Mouse (Mus musculus) ES-Bruce4 (cell line): ENCODE results near the gene Galnt16. TPM values are rescaled to one million over a fixed set of nuclear protein-coding genes. Genes with fewer than 3 reads are reported as not detected.
A peak's percentile ranks its signal among the peaks of the same experiment; 100 is the strongest.

ENCODE experiments used
- H3K27ac ChIP-seq: 2 replicates; pipeline ENCODE4 v1.5.1; 2012; ENCODE audit warnings: low read length, inconsistent platforms; ENCODE audit not compliant: insufficient read depth
- H3K27me3 ChIP-seq: 2 replicates; pipeline ENCODE4 v1.6.1; 2012; ENCODE audit warnings: mild to moderate bottlenecking, low read length, inconsistent platforms; ENCODE audit not compliant: control insufficient read depth, poor library complexity, insufficient read depth, severe bottlenecking
- H3K36me3 ChIP-seq: 2 replicates; pipeline ENCODE4 v1.6.1; 2012; ENCODE audit warnings: inconsistent platforms, mild to moderate bottlenecking, low read length, moderate library complexity; ENCODE audit not compliant: control insufficient read depth, poor library complexity, insufficient read depth, severe bottlenecking
- H3K4me1 ChIP-seq: one replicate; pipeline ENCODE4 v1.8.1; 2011; ENCODE audit warnings: low read length; ENCODE audit not compliant: control insufficient read depth, insufficient read depth
- H3K4me3 ChIP-seq: 2 replicates; pipeline ENCODE4 v1.5.1; 2011; ENCODE audit warnings: low read depth, mild to moderate bottlenecking, low read length
- H3K9ac ChIP-seq: 2 replicates; pipeline ENCODE4 v1.6.1; 2012; ENCODE audit warnings: low read depth, mild to moderate bottlenecking, inconsistent platforms; ENCODE audit not compliant: poor library complexity, severe bottlenecking
- H3K9me3 ChIP-seq: replicated peaks from 2 replicates; pipeline ENCODE4 v1.6.1; 2012; ENCODE audit warnings: mild to moderate bottlenecking, low read length, inconsistent platforms; ENCODE audit not compliant: control insufficient read depth, poor library complexity, insufficient read depth, severe bottlenecking
- CTCF ChIP-seq: IDR thresholded peaks from one replicate; pipeline ENCODE4 v1.8.1; 2011; ENCODE audit warnings: low read depth, low read length
- EP300 ChIP-seq: IDR thresholded peaks from 2 replicates; pipeline ENCODE4 v1.6.1; 2011; ENCODE audit warnings: low read depth, low read length; ENCODE audit not compliant: insufficient read depth
- POLR2A ChIP-seq: IDR thresholded peaks from one replicate; pipeline ENCODE4 v1.8.1; 2011; ENCODE audit warnings: low read length; ENCODE audit not compliant: insufficient read depth
- polyA plus RNA-seq: library from polyadenylated mRNA; stranded (reverse); fragments of >200 nt; gene quantifications from 2 replicates; pipeline ENCODE4 v1.2.4, GENCODE M21; 2011; ENCODE audit warnings: low read depth; ENCODE audit not compliant: missing spikeins, insufficient read depth, insufficient read length

Gene Galnt16
- polyA plus RNA-seq, 1 experiment, result 0.58 TPM

DNA sequence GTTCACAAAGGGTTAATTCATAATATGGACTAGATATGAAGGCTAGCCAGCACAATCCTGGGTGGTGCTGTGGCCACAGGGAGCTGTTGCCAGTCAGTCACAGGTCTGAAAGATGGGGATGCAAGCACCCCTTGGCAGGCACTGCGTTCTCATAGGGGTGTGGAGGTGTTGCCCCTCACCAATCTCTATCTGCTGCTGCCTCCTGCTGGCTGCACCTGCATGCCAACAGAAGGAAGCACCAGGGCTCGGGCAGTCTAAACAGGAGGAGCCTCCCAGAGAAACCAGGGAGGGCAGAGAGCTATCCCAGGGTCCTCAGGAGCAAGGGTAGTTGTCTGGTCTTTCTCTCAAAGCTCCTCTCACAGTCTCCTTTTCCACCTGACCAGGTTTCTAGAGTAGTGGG is 66.9 kb downstream of the Galnt16 start:
- Histone ChIP-seq H3K9me3 (no peaks in the 10 kb centered on the region), H3K9ac (no peak overlapping the region), H3K36me3 (no peaks in the 10 kb centered on the region), H3K27me3 (no peaks in the 10 kb centered on the region), H3K4me3 (no peak overlapping the region), H3K4me1 (no peaks in the 10 kb centered on the region), H3K27ac (no peak overlapping the region)
- TF ChIP-seq EP300 (no peak), CTCF (peak; percentile 59)

DNA sequence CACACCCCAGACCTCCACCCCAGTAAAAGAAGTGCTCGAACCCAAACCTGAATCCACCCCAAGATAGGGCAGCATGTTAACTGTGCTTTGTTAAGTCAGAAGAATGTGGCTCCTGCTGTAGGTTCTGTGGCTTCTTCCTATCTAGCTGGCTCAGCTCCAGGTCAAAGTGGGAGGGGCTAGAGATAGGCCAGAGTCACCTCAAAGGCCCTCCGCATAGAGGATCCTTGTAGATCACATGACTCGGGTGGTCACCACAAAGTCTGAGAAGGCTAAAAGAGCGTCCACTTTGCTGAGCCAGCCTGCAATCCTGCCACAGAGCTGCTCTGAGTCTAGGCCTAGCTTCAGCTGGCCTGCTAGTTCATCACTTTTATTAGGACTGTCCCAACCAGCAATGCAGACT is 76.1 kb downstream of the Galnt16 start:
- no peaks in the 10 kb centered on the region for H3K9me3 ChIP-seq
- H3K4me1 ChIP-seq, result no peaks in the 10 kb centered on the region
- H3K4me3 ChIP-seq, result no peak overlapping the region
- no peak for TF ChIP-seq EP300
- TF ChIP-seq CTCF, result no peak
- no peak for TF ChIP-seq POLR2A
- H3K36me3 ChIP-seq, result no peaks in the 10 kb centered on the region
- H3K27me3 ChIP-seq, result no peaks in the 10 kb centered on the region
- H3K27ac ChIP-seq, result no peak overlapping the region
- H3K9ac ChIP-seq, result no peak overlapping the region

DNA sequence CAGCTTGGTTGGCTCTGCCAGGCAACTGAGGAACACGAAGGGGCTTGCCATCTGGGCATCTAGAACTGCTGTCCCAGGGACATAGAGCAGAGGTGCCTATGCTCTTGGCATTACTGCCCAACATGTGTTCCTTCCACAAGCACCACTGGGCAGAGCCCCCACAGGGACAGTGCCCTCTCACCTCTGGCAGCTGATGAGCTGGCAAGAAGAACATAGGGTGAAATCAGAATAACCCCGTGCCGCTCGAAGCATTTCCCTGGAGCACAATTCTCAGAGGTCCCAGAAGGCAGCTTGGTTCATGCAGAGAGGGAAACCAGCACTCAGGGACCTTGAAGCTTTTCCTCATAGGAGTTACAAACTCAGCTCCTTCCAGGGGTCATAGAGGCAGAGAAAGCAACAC is 76.7 kb downstream of the Galnt16 start:
- Histone ChIP-seq H3K4me1 (no peaks in the 10 kb centered on the region), H3K27me3 (no peaks in the 10 kb centered on the region), H3K27ac (no peak overlapping the region), H3K9ac (no peak overlapping the region), H3K36me3 (no peaks in the 10 kb centered on the region), H3K9me3 (no peaks in the 10 kb centered on the region), H3K4me3 (no peak overlapping the region)
- TF ChIP-seq POLR2A, result no peak
- TF ChIP-seq CTCF, result no peak
- TF ChIP-seq EP300, result no peak

DNA sequence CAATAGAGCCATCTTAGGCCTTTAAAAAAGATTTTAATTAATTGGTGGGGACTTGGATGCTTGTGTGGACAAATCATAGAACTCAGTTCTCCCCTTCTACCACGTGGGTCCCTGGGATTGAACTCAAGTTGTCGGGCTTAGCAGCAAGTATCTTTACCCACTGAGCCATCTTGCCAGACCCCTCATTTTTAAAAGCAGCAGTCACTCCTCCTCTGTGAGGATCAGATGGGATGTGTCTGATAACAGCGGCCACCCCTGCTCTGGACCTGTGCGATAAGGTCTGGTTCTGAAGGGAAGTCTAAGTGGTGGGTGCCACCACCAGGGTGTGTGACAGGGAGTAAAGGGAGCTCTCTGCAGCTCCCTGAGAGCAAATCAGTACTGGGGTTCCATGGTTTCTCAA is 77.5 kb downstream of the Galnt16 start:
- Histone ChIP-seq H3K27ac (no peak overlapping the region), H3K4me3 (no peak overlapping the region), H3K27me3 (no peaks in the 10 kb centered on the region), H3K9ac (no peak overlapping the region), H3K4me1 (no peaks in the 10 kb centered on the region), H3K9me3 (no peaks in the 10 kb centered on the region), H3K36me3 (no peaks in the 10 kb centered on the region)
- TF ChIP-seq POLR2A, result no peak

DNA sequence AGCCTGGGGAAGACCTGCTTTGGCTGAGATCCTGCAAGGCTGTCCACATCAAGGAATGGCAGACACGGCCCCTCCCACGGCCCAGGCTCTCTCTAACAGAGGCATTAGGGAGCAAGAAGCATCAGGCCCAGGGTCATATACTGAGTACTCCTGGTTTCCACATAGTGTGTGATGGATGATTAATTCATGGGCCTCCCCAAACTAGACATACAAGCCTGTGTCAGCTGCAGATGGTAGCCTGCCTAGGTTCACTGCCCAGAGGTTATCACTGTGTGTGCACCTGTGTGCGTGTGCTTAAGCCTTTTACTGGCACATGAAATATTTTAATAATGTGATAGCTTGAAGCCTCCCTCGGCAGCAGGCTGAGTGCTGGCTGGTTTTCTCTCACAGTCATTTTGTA is 77.9 kb downstream of the Galnt16 start:
- Histone ChIP-seq H3K4me3 (no peak overlapping the region), H3K36me3 (no peaks in the 10 kb centered on the region), H3K27me3 (no peaks in the 10 kb centered on the region), H3K9me3 (no peaks in the 10 kb centered on the region), H3K9ac (no peak overlapping the region), H3K4me1 (no peaks in the 10 kb centered on the region), H3K27ac (no peak overlapping the region)
- TF ChIP-seq POLR2A (no peak), EP300 (no peak), CTCF (no peak)

DNA sequence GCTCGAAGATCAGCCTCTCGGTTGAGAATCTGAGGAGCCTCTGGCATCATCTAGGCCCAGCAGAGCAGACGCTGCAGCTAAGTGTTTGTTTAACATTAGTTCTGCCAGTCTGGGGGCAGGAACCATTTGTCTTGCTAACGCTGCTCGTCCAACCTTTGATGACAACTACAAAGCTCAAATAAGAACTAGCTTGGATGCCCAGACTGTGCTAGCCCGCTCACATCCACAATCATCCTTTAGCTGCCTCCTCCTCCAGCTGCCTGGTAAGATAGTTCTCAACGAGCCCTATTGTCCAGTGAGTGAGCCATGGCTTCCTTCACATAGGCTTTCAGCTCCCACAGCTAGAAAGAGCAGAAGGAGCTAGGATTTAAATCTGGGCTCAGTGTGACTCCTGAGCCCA is 80.2 kb downstream of the Galnt16 start:
- no peaks in the 10 kb centered on the region for H3K4me1 ChIP-seq
- no peaks in the 10 kb centered on the region for H3K9me3 ChIP-seq
- no peak overlapping the region for H3K27ac ChIP-seq
- no peaks in the 10 kb centered on the region for H3K27me3 ChIP-seq
- no peaks in the 10 kb centered on the region for H3K36me3 ChIP-seq
- no peak for TF ChIP-seq CTCF
- no peak overlapping the region for H3K9ac ChIP-seq
- H3K4me3 ChIP-seq, result no peak overlapping the region

DNA sequence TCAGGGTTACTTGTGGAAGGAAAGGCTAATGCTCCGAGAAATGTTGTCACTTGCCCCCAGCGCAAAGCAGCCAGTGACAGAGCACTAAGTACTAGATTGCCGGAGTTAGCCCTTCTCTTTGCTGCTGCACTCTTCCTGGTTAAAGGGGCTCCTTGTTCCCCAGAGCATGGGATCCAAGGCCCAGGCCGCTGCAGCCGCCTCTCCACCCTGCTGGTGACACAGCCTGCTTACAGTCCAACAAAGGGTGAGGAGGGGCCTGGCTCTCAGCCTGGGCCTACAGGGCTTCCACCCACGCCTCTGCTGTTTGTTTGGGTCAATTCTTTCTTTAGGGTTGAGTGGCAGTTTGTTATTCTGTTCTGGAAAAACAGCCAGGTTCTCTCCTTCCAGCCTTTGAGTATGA is 80.7 kb downstream of the Galnt16 start:
- Histone ChIP-seq H3K9me3 (no peaks in the 10 kb centered on the region), H3K27me3 (no peaks in the 10 kb centered on the region), H3K27ac (no peak overlapping the region), H3K36me3 (no peaks in the 10 kb centered on the region), H3K4me1 (no peaks in the 10 kb centered on the region), H3K9ac (no peak overlapping the region), H3K4me3 (no peak overlapping the region)
- no peak for TF ChIP-seq CTCF
- no peak for TF ChIP-seq EP300
- no peak for TF ChIP-seq POLR2A
